Mouse (Mus musculus): Measurements from ENCODE around the gene Grhl3.

- no peak for TF ChIP-seq ZNF384 (IDR thresholded peaks at IDR 0.05; ENCODE audit: low read depth, low read length)
- TF ChIP-seq POLR2A (IDR thresholded peaks at IDR 0.05; ENCODE audit: low read depth, low read length), result no peak
- TF ChIP-seq USF1 (IDR thresholded peaks at IDR 0.05; ENCODE audit: low read depth, low read length), result no peak
- TF ChIP-seq JUN (IDR thresholded peaks at IDR 0.05; ENCODE audit: insufficient read depth, low read depth, low read length), result no peak
- no peak for TF ChIP-seq CTCF (conservative IDR thresholded peaks at IDR 0.05 in 1 of 2, IDR thresholded peaks at IDR 0.05 in 1 of 2; ENCODE audit: low read depth in 2 of 2, low read length in 2 of 2)
- no peak for TF ChIP-seq EP300 (IDR thresholded peaks at IDR 0.05; ENCODE audit: low read length)
- no peak for TF ChIP-seq MEF2A (IDR thresholded peaks at IDR 0.05; ENCODE audit: borderline replicate concordance, low read depth, low read length)
- no peak for TF ChIP-seq MAZ (IDR thresholded peaks at IDR 0.05; ENCODE audit: low read depth, low read length)
- no peak for TF ChIP-seq JUND (conservative IDR thresholded peaks at IDR 0.05; ENCODE audit: low read depth, low read length)
- TF ChIP-seq MAFK (IDR thresholded peaks at IDR 0.05; ENCODE audit: insufficient replicate concordance, low read length), result no peak
- TF ChIP-seq CHD1 (IDR thresholded peaks at IDR 0.05; ENCODE audit: low read depth, low read length), result no peak
- no peak for TF ChIP-seq GABPA (IDR thresholded peaks at IDR 0.05; ENCODE audit: insufficient replicate concordance, low read depth, low read length)
Measured at GRCm38 (mm10) chr4:135595943-135596342, 22.5 kb upstream of the Grhl3 start.
